Mouse (Mus musculus) olfactory bulb, adult 2 months (tissue): ENCODE measurements around the gene Mrps2.

Experiments
- CTCF ChIP-seq: fragments of 200-500 bp; IDR thresholded peaks from 2 replicates; pipeline ENCODE4 v1.5.1; 2012; ENCODE audit warnings: low read depth, mild to moderate bottlenecking, low read length, moderate library complexity; ENCODE audit not compliant: insufficient read depth
- POLR2A ChIP-seq: fragments of 200-500 bp; IDR thresholded peaks from 2 replicates; pipeline ENCODE4 v1.6.1; 2012; ENCODE audit warnings: mild to moderate bottlenecking, low read depth, low read length, moderate library complexity; ENCODE audit not compliant: insufficient read depth

GRCm38 (mm10) chr2:28456616-28457015 is 11.2 kb upstream of the Mrps2 start:
- TF ChIP-seq CTCF = no peak
- no peak for TF ChIP-seq POLR2A
